Mouse (Mus musculus) embryonic facial prominence, embryonic 11.5 days (tissue): ENCODE data around the gene Ice1. TPM values are rescaled to one million over a fixed set of nuclear protein-coding genes. Genes with fewer than 3 reads are reported as not detected.

ENCODE experiments used
- ATAC-seq: fragments of 200-750 bp; cut with Nextera tagmentation; replicated peaks from 2 replicates; pipeline ENCODE4 v1.8.0; 2017; ENCODE audit warnings: low read depth; ENCODE audit not compliant: insufficient number of reproducible peaks, low FRiP score, low TSS enrichment
- DNase-seq: peaks from one replicate; pipeline ENCODE4 v3.0.0-alpha.2; 2015; ENCODE audit warnings: low spot score
- H3K27ac ChIP-seq: fragments of 300-500 bp; sonication (generic); replicated peaks from 2 replicates; pipeline ENCODE4 v1.5.1; 2014; ENCODE audit warnings: mild to moderate bottlenecking, low read depth, low read length, control low read depth
- H3K27me3 ChIP-seq: fragments of 300-500 bp; sonication (generic); 2 replicates; pipeline ENCODE4 v1.6.1; 2014; ENCODE audit warnings: mild to moderate bottlenecking, low read length, moderate library complexity, mixed read lengths; ENCODE audit not compliant: control insufficient read depth, insufficient read depth
- H3K36me3 ChIP-seq: fragments of 300-500 bp; sonication (generic); replicated peaks from 2 replicates; pipeline ENCODE4 v1.6.1; 2014; ENCODE audit warnings: low read depth, mild to moderate bottlenecking, low read length, moderate library complexity, mixed read lengths; ENCODE audit not compliant: control insufficient read depth, insufficient read depth
- H3K4me1 ChIP-seq: fragments of 300-500 bp; sonication (generic); 2 replicates; pipeline ENCODE4 v1.6.1; 2014; ENCODE audit warnings: low read length, mixed read lengths; ENCODE audit not compliant: control insufficient read depth, insufficient read depth
- H3K4me2 ChIP-seq: fragments of 300-500 bp; sonication (generic); 2 replicates; pipeline ENCODE4 v1.6.1; 2014; ENCODE audit warnings: low read depth, mild to moderate bottlenecking, control low read depth, low read length, moderate library complexity
- H3K4me3 ChIP-seq: fragments of 300-500 bp; sonication (generic); 2 replicates; pipeline ENCODE4 v1.5.1; 2014; ENCODE audit warnings: low read depth, low read length, control low read depth
- H3K9ac ChIP-seq: fragments of 300-500 bp; sonication (generic); replicated peaks from 2 replicates; pipeline ENCODE4 v1.6.1; 2014; ENCODE audit warnings: mild to moderate bottlenecking, control low read depth, low read length
- H3K9me3 ChIP-seq: fragments of 300-500 bp; sonication (generic); replicated peaks from 2 replicates; pipeline ENCODE4 v1.6.1; 2016; ENCODE audit warnings: mild to moderate bottlenecking, low read length, inconsistent platforms, mixed read lengths; ENCODE audit not compliant: control insufficient read depth
- WGBS: fragments of 180-500 bp; shearing (Covaris S2); extraction: QIAGEN DNeasy Blood & Tissue Kit; methylation state at CpG from one replicate; pipeline ENCODE4 v1.1.7; 2014; 5-methylcytosine and 5-hydroxymethylcytosine counted together
- polyA plus RNA-seq: library from polyadenylated mRNA; unstranded; fragments of >200 nt; fragmentation: Nextera tagmentation; extraction: Ambion mirVana; gene quantifications from 2 replicates; pipeline ENCODE4 v1.2.1, GENCODE M21; 2014

The Ice1 gene
- polyA plus RNA-seq, 1 experiment from 2014 or later: 34.0 TPM

DNA sequence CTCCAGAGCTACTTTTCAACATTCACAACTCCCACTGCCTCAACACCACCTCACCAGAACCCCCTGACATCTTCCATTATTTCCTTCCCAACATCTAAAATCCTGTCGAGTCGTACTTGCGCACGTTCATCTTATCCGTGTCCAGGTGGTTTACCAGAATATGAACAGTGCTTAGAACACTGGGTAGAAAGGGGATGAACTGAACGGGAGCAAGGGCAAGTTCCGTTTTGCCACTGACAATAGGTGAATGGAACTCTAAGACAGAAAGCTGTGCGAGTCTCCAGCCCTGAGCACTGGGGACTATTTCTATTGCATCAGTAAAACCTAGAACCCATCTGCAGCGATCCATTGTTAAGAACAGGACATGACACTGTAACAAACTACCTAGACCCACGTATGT, 728 bp downstream of the Ice1 start:
- no peak for DNase-seq

DNA sequence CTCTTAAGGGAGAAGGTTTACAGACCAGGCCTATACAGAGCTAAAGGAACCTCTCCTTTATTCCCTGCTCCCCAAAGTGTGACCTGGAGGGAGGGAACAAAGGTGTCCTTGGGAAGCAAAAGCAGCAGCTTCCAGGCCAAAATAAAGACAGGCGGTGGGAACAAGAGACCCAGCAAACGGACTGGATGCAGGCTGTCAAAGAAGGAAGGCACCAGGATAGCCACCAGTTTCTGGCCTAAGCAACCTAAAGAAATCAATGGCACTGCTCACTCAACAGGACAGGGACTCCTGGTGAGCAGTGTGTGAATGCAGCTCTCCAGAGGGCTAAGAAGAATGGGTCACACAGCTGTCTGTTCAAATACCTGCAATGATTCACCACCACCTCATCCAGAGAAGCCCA, 1.8 kb downstream of the Ice1 start:
- no peaks in the 10 kb centered on the region for H3K4me1 ChIP-seq
- no peak overlapping the region for H3K4me3 ChIP-seq
- H3K9ac ChIP-seq: no peak overlapping the region; the same call in 1 of the 2 replicates
- H3K4me2 ChIP-seq: 0 out of 2 replicates have a peak overlapping the region, but pooled peaks have one; percentile 3
- no peak for ATAC-seq
- no peaks in the 10 kb centered on the region for H3K27me3 ChIP-seq
- WGBS: 60% methylated on average over 2 of the region's 2 CpGs
- no peaks in the 10 kb centered on the region for H3K36me3 ChIP-seq
- H3K27ac ChIP-seq: no peak overlapping the region
- no peaks in the 10 kb centered on the region for H3K9me3 ChIP-seq
- DNase-seq: no peak

More for the DNA sequence above, 728 bp downstream of the Ice1 start:
- Histone ChIP-seq H3K27ac (no peak overlapping the region), H3K4me3 (peak overlapping the region; percentile 86), H3K4me1 (no peaks in the 10 kb centered on the region), H3K9me3 (no peaks in the 10 kb centered on the region), H3K9ac (peak overlapping the region; percentile 76), H3K27me3 (no peaks in the 10 kb centered on the region), H3K36me3 (no peaks in the 10 kb centered on the region), H3K4me2 (peak overlapping the region; percentile 35)
- no peak for ATAC-seq
- 27% methylated on average over 10 of the region's 10 CpGs for WGBS

DNA sequence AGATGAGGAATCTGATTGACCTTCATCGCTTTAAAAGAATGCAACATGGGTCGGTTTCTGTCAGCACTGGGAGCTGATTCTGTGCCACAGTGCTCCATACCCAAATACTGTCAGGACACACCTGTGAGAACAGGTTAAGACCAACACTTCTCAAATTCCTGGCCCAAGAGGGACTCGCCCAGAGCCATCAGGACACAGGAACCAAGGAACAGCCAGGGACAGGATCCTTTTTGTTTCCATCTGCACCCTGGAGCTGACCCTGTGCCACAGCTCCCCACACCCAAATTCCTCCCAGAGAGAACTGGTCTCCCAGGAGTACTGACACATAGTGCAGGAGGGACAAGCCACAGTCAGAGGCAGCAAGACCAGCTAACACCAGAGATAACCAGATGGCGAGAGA, 11.0 kb downstream of the Ice1 start:
- Histone ChIP-seq H3K27ac (no peak overlapping the region), H3K36me3 (no peaks in the 10 kb centered on the region), H3K9me3 (no peaks in the 10 kb centered on the region), H3K4me2 (no peak overlapping the region), H3K4me3 (no peak overlapping the region), H3K9ac (no peak overlapping the region), H3K4me1 (no peaks in the 10 kb centered on the region), H3K27me3 (no peaks in the 10 kb centered on the region)
- WGBS: 91% methylated on average over 4 of the region's 4 CpGs
- no peak for ATAC-seq
- DNase-seq: no peak

DNA sequence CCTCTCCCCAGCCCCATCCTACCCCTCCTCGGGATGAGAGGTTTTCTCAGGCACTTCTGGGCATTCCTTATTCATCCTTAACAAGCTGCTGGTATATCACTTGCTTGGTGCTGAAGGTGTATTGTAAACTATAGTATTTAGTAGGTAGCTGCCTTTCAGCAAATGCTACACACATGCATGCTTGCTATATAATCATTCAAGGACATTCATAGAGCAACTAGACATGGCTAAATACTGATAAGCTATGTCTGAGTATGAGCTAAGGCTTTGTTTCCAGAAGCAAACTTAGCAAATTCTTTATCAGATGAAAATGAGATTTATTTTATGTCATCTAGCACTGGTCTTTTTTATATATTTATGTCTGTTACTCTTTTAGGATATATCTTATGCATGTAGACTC, 11.8 kb downstream of the Ice1 start:
- no peak for ATAC-seq
- H3K27ac ChIP-seq: no peak overlapping the region
- no peak overlapping the region for H3K9ac ChIP-seq
- H3K9me3 ChIP-seq: no peaks in the 10 kb centered on the region
- H3K4me3 ChIP-seq: no peak overlapping the region
- WGBS: 90% methylated on average over 1 of the region's 1 CpGs
- no peaks in the 10 kb centered on the region for H3K4me1 ChIP-seq
- no peak for DNase-seq
- no peak overlapping the region for H3K4me2 ChIP-seq
- H3K27me3 ChIP-seq: no peaks in the 10 kb centered on the region
- H3K36me3 ChIP-seq: no peaks in the 10 kb centered on the region

DNA sequence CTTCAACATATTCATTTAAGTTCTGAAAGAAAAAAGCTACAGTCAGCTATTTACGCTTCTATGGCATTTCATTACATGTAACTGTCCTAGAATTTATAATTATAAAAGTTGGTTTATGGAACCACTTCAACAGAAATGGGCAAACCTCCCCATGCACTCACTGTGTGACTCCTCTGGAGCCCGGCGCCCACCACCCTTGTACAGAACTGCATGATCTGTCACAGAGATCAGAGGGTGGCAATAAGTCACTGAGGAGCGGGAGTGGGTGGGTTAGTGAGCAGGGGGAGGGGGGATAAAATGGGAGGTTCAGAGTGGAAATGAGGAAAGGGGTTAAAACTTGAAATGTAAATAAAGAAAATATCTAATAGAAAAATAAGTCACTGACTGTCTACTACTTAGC, 13.0 kb downstream of the Ice1 start:
- DNase-seq (no peak), ATAC-seq (no peak)
- 88% methylated on average over 4 of the region's 4 CpGs for WGBS
- no peak overlapping the region for H3K9ac ChIP-seq
- no peaks in the 10 kb centered on the region for H3K9me3 ChIP-seq
- H3K4me1 ChIP-seq: no peaks in the 10 kb centered on the region
- no peak overlapping the region for H3K27ac ChIP-seq
- no peak overlapping the region for H3K4me3 ChIP-seq
- no peak overlapping the region for H3K4me2 ChIP-seq
- H3K36me3 ChIP-seq: no peaks in the 10 kb centered on the region; the same call in 1 of the 2 replicates
- H3K27me3 ChIP-seq: no peaks in the 10 kb centered on the region

DNA sequence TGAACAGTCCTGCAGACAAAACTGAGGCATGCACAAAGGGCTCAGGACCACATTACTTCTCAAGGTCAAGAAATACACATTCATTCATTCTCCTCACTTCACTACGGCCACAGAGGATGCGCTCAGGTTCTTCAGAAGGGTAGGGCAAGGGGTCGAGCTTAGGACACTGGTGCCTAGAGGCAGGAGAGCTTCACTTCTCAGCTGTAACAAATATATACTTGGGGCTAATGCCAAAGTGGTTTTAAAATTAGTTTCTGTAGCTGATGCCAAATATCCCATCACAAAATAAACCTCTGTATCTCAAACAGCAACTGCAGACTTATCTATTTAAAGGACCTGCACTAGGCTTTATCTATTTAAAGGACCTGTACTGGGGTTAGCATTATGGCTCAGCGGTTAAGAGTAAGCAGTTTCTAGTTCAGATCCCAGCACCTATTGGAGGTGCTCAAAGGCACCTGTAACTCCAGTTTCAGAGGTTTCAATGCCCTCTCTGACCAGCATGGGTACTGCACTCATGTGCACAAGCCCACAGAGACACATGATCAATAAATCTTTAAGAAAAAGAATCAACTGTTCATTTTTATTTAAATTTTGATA, 14.9 kb downstream of the Ice1 start:
- Histone ChIP-seq H3K9ac (no peak overlapping the region), H3K27ac (no peak overlapping the region), H3K36me3 (no peaks in the 10 kb centered on the region; the same call in 1 of the 2 replicates), H3K9me3 (no peaks in the 10 kb centered on the region), H3K27me3 (no peaks in the 10 kb centered on the region), H3K4me2 (no peak overlapping the region), H3K4me3 (no peak overlapping the region), H3K4me1 (no peaks in the 10 kb centered on the region)
- WGBS: 98% methylated on average over 4 of the region's 4 CpGs
- no peak for ATAC-seq
- no peak for DNase-seq

DNA sequence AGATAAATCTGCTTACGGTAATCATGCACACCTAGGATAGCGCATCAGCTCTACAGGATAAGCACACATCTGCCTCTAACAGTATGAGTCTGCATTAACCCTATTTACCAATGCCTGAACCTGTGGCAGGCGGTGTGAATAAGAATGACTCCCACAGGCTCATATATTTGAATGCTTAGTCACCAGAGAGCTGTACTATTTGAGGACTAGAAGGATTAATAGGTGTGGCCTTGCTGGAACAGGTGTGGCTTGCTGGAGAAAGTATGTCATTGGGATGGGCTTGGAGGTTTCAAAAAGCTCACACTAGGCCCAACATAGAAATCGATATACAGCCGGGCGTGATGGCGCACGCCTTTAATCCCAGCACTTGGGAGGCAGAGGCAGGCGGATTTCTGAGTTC, 15.9 kb downstream of the Ice1 start:
- Histone ChIP-seq H3K36me3 (no peaks in the 10 kb centered on the region; the same call in 1 of the 2 replicates), H3K9me3 (no peaks in the 10 kb centered on the region), H3K27ac (no peak overlapping the region), H3K4me2 (no peak overlapping the region), H3K9ac (no peak overlapping the region), H3K4me1 (no peaks in the 10 kb centered on the region), H3K4me3 (no peak overlapping the region), H3K27me3 (no peaks in the 10 kb centered on the region)
- WGBS: 96% methylated on average over 9 of the region's 9 CpGs
- ATAC-seq (no peak), DNase-seq (no peak)

DNA sequence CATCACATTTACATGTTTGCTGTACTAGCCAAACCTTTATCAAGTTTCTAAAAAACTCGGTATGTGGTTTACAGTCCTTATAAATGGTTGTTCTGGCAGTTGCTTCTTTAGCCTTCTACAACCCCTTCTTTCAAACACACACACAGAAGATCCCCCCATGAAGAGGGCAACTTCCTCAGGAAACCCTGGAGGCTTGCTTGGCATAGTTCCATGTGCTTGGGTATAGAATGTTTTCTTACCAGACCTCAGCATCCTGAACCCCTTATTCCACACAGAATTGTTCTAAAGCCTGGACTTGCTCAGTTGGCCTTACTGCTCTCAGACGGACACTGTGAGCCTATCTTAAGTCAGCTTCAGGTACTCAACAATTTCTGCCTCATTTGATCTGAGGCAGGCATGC, 24.6 kb downstream of the Ice1 start:
- Histone ChIP-seq H3K36me3 (no peaks in the 10 kb centered on the region; the same call in none of the 2 replicates), H3K27me3 (no peaks in the 10 kb centered on the region), H3K4me2 (no peak overlapping the region), H3K4me3 (no peak overlapping the region), H3K27ac (no peak overlapping the region), H3K9ac (no peak overlapping the region), H3K9me3 (no peaks in the 10 kb centered on the region), H3K4me1 (no peaks in the 10 kb centered on the region)
- DNase-seq (no peak), ATAC-seq (no peak)
- WGBS: 83% methylated on average over 2 of the region's 2 CpGs
